Mouse (Mus musculus) heart, postnatal 14 days (tissue): ENCODE measurements around the gene Ampd2. TPM values are rescaled to one million over a fixed set of nuclear protein-coding genes. Genes with fewer than 3 reads are reported as not detected.

Source experiments
- DNase-seq, 2 experiments: peaks; one replicate each; pipeline ENCODE4 v3.0.0; 2021 to 2022
- intact Hi-C: fragments of 180-260 bp; cut with DNase I; formaldehyde crosslinking; loops from one replicate; pipeline ENCODE4 v1.15.1; 2025
- total RNA-seq, 2 experiments: library from RNA; stranded (reverse); gene quantifications; 2 replicates each; pipeline ENCODE4 v1.2.3; 2021

The Ampd2 gene
- total RNA-seq, 2 experiments from 2014 or later, result 7.5 to 8.7 TPM

DNA sequence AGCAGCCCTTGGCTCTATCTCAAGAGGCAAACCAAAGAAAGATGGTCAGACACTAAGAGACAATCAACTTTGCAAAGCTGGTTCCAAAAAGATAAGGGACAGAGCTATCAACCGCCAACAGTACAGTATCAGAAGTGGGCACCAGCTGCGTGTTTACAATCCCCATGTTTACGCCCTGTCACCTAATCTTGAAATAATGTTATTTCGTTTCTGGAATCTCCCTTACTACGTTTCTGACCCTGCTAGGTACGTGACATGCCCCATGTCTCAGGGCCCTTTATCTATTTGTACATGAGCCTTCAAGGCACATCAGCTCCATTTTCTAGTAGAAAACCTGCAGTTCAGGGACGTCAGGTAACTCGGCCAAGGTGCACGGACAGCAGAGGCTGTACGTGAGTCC, 10.3 kb upstream of the Ampd2 start:
- DNase-seq, result no peak
- intact Hi-C loops, result no loop called here

DNA sequence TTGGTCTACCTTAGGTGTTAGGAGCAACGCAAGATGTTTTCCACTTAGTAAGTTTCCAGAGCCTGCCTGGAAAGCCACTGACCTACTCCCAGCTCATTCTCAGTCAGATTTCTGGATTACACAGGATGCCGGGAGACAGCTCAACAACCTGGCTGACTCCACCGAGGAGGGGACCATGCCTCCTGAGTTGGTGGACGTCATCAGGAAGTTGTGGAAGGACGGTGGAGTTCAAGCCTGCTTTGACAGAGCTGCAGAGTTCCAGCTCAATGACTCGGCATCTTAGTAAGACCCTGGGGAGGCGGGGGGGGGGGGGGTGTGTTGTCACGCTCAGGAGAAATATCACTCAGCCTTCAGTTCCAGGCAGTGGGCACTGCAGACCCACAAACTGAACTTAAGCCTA, 9.8 kb upstream of the Ampd2 start:
- intact Hi-C loops, result no loop called here
- no peak for DNase-seq

DNA sequence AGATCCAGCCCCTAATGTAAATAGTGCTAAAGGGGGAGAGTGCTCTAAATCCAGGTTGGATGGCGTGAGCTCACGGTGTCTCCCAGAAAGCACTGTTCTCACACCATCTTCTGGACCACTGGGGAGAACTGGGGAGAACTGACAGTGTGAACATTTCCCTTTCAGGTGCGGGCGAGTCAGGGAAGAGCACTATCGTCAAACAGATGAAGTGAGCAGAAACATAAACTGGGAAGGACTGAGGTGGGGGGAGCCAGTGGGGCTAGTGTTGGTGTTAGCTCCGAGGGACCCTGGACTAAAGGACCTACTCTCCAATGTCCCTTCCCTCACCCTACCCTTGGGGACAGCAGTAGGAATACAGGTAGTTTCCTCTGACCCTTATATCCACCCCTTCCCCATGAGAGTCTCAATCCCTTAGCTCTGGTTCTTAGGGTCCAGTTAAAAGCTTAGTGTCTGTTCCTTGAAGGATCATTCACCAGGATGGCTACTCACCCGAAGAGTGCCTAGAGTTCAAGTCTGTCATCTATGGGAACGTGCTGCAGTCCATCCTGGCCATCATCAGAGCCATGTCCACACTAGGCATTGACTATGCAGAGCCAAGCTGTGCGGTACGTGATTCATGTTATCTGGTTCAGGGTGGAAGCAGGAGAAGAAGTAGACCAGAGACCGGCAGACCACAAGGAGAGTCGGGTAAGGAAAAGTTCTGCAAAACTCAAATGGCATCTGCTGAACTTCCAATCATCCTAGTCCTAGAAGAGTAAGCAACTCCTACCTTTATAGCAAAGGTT, 8.7 kb upstream of the Ampd2 start:
- no peak for DNase-seq
- intact Hi-C loops, result loop anchor here (5.0 kb wide), 1 partner anchor 37 kb away; no protein-coding TSS in a partner anchor

DNA sequence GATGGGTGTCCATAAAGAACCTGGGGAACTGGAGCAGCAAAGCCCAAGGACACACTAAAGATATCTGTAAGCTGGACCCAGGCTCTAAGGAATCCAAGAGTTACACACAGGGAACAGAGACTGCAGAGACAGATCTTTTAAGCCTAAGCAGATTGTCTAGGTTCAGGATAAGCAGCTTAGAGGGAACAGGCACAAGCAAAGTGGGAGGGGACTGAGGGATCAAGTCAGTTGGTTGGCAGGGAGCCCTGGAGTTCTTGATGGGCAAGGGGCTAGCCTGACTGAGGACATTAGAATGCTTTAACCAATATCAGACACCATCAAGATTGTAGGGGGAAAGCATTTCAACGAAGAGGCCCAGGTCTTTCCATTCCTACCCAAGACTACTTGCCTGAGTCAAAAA, 7.7 kb upstream of the Ampd2 start:
- DNase-seq, result no peak
- intact Hi-C loops, result loop anchor here (5.0 kb wide), 1 partner anchor 38 kb away; no protein-coding TSS in a partner anchor

DNA sequence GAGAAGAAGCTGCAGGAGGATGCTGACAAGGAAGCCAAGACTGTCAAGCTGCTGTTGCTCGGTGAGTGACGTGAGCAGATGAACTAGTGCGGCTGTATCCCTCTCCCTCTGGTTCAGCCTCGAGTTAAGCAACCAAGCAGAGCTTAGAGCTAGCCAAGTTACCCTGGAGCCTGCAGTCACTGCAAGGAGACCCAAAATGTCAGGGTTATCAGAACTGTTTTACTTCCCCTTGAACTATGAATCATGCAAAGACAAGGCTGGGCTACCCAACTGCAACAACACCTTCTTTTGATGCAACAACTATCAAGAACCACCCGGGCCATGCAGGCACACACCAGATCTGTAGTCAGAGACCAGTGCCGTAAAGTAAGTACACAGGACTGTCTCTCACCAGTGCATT, 6.9 kb upstream of the Ampd2 start:
- intact Hi-C loops, result loop anchor here (5.0 kb wide), 1 partner anchor 39 kb away; no protein-coding TSS in a partner anchor
- DNase-seq, result no peak

DNA sequence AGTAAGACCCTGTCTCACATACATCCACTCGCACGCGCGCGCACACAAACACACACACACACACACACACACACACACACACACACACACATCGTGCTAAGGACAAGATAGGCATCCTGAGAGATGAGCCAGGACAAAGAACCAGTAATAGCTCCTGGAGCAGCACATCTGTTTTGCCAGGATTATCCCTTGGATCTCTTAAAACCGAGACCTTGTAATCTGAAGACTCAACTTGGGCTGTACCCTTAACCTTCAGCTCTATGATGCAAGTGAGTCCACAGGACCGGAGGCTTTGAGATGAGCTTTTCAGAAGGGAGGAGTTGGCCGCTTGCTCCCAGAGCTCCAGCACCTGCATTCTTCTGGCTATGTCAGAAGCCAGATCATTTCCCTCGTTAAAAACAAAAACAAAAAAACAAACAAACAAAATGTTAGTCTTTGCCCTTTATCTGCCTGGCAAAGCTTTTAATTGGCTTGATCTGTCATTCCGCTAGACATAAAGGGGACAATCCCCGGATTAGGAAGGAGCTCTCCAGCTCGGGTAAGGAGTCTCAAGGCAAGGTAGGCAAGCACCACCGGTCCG, 6.2 kb upstream of the Ampd2 start, which contains the start of gene Gnat2:
Gene Gnat2 (plus strand): TSS at position 254 of the 580 bp plus-strand sequence.
- DNase-seq, result no peak
- intact Hi-C loops, result loop anchor here (5.0 kb wide), 1 partner anchor 40 kb away; no protein-coding TSS in a partner anchor

DNA sequence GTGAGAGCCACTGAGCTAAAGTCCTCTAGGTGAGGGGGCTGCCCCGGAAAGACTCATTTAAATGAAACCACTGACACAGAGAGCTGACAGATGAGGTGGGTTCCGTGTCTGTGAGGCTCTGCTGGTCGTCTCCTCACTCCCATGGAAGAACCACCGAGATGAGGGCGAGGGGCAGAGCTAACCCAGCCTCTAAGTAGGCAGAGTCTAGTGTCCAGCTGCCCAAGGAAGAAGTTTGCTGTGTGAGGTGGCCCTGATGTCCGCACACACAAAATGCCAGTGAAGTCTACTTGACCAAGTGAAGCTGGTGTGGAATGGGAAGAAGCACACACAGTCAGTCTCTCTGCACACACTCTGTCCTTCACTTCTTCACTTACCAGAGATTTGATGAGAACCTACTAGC, 5.6 kb upstream of the Ampd2 start:
- no peak for DNase-seq
- intact Hi-C loops, result loop anchor here (5.0 kb wide), 1 partner anchor 40 kb away; no protein-coding TSS in a partner anchor

DNA sequence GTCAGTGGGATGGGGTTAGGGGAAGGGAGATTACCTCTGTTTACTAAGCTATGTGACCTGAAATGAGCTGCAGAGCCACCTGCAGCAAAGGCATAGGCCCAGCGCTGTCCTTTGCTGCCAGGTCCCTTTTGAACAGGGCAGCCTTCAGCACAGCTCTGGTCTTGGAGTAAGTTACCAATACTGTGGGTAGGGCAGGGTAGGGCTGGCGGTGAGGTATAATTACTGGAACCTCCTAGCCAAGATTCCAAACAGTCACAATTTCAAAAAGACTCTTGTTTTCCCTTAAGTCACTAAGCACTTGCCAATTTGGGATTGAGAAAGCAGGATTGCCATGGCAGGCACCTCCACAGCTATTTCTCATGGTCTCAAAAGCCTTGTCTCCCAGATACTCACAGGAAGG, 4.1 kb upstream of the Ampd2 start:
- intact Hi-C loops, result loop anchor here (5.0 kb wide), 1 partner anchor 42 kb away; no protein-coding TSS in a partner anchor
- DNase-seq, result no peak

DNA sequence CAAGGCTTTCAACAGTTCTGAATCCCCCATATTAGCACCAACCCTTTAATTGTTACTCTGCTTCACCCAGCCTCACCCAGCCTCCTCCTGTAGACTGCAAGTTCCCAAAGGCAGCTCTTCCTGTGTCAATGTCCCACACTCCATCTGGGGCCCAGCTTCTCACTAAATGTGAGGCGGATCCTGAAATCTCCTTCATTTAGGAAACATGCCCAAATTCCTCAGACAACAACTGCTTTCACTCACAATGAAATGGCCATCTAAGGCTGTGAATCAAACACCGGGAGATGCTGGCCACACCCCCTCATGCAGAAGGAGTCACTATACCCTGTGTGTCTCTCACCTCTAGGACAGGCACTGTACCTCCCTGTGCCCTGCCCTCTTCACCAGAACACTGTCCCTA, 3.5 kb upstream of the Ampd2 start:
- no peak for DNase-seq
- intact Hi-C loops, result loop anchor here (5.0 kb wide), 1 partner anchor 42 kb away; no protein-coding TSS in a partner anchor

DNA sequence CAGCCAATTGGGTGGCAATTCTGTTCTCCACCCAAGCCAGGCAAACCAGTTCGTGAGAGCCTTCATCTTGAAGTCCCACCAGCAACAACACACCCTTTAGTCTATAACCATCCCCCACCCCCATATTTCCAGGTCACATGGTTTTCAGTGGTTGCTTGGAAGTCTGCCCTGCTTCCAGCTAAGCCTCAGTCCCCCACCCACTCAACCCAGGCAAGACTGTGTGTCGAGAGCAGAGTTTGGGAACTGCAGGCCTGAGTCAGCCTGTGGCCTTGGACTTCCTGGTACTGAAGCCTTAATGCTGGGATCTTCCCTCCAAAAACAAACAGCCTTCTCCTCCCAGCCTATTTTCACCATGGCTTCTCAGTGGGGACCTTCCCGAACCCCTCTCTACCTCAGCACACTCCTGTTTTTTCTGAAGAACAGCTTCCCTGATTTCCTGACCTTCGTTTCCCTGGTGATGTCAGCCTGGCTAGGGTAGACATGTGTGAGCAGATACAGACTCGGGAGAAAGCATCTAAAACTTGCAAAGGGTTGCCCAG, 2.5 kb upstream of the Ampd2 start:
- intact Hi-C loops, result no loop called here

DNA sequence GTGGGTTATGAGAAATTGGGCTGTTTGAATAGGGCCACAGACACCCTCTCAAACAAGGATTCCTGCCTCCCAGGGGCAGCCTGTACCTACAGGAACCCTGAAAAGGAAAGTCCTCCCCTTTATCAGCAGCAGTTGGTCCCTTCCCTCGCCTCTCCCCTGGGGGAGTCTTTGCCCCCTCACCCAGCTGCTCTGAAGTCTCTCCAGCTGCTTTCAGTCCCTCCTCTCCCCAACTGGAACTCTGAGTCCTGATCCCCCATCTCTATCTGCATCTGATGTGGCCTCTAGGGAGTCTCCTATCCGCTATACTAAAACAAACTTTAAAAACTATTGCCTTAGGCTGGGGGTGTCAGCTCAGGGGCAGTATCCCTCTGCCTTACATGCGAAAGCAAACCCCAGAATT, 878 bp upstream of the Ampd2 start:
- no peak for DNase-seq
- intact Hi-C loops, result no loop called here

More for the DNA sequence above, 2.5 kb upstream of the Ampd2 start:
- no peak for DNase-seq

DNA sequence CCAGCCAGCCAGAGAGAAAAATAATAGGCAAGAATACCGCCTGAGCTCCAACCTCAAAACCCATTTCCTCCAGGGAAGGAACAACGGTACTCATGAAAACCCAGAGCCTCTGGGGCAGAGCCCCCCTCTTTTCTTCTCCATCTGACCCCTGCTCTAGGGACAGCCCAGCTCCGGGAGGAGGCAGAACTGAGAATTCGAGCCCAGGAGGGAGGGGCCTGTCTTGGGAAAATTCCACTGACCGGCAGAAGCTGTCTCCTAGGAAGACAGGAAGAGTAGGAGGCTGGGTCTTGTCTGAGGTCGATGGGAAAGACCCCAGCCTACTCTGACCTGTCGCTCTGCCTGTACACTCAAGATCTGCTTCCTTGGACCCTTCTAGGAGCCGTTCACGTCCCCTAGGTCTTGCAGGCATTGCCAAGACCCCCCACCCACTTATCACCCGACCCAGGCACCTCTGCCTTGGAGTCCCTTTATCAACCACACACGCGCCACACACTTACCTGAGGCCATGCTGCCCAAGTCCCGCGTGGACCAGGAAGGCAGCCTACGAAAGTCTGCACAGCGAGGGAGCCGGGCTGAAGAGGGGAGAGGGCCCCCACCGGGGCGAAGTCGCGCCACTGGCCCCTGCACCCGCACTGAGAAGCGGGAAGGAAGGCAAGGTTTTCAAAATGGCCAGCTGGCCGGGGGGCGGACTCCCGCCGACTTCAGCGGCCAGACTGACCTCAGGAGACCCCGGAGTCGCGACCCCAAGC, 556 bp downstream of the Ampd2 start:
- DNase-seq, result peak; percentile 78 to 86
- intact Hi-C loops, result no loop called here

DNA sequence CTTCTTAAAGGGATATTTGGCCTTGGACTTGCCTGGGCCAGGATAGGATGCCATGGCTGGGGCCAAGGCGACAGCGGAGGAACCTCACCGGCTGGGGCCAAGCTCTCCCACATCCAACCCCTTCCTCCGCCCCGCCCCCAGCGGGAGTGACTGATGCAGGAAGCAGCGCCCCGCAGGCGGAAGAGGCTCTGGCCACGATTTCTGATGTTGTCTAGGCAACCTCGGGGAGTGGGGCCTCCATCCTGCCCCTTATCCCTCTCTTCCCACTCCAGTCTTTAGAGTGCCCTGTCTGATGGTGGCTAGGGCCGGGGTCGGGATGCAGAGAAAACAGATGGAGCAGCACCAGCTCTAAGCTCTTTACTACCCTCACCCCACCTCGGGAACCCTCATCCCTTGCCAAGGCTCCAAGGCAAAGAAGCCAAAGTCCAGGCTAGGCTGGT, 1.1 kb downstream of the Ampd2 start:
- intact Hi-C loops, result no loop called here
- DNase-seq, result peak; percentile 95

DNA sequence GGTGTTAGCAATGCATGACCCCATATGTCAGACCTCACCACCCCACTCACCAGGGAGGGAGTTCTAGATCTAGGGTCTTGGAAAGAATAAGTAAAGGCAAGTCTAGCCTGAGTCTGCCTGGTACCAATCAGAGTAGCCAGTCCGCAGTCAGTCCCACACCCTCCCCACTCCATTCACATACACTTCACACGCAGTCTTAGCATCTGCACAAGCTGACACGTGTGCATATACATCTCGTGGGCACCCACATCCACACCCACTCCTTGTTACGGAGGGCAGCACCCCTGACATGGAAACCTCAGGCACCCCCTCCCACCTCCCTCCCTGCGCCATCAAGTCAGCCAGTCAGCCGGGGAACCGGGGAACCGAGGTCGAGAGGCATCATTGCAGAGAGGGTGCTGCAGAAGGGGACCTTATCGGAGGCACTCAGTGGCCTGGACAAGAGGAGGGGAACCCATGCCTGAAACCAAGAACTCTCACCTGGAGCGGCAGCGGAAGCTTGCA, 1.6 kb downstream of the Ampd2 start:
- no peak for DNase-seq
- intact Hi-C loops, result loop anchor here (5.0 kb wide), 1 partner anchor 117 kb away; the partner anchor contains the start of gene Cyb561d1

DNA sequence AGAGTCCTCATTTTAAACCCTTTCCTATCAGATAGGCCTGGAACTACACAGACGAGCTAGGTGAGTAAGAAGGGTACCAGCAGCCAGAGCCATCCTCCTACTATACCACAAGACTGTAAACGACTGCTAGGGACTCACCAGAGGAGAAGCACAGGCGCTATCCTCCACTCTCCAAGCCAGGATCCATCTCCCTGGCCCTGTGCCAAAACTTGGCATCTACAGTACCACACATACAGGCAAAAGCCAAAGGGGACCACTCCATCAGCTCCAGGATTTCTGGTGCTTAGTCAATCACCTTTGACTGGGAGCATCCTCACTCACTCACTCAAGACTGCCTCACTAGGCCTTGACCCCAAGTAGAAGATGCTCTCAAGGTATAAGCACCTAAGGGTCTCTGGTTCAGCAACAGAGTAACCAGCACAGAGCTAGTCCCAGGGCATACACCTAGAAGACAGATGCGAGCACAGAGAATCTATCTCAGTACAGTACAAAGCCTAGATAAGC, 2.5 kb downstream of the Ampd2 start:
- no peak for DNase-seq
- intact Hi-C loops, result loop anchor here (5.0 kb wide), 1 partner anchor 118 kb away; the partner anchor contains the start of gene Cyb561d1

DNA sequence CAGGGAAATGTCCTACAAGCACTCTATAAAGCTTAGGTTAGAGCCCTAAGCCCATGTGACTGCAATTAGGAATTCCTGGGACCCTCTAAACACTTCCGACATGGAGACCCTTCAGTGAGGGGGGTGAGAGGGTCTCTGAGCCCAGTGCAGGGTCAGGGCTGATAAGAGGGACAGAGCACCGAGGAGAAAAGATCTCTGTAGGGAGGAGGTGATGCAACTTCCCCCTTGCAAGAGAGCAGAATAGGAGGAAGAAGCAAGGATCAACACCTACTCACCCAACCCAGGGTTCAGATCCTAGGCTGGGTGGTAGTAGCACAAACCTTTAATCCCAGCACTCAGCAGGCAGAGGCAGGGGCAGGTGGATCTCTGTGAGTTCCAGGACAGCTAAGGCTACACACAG, 3.3 kb downstream of the Ampd2 start:
- intact Hi-C loops, result loop anchor here (5.0 kb wide), 1 partner anchor 119 kb away; the partner anchor contains the start of gene Cyb561d1
- DNase-seq, result no peak

DNA sequence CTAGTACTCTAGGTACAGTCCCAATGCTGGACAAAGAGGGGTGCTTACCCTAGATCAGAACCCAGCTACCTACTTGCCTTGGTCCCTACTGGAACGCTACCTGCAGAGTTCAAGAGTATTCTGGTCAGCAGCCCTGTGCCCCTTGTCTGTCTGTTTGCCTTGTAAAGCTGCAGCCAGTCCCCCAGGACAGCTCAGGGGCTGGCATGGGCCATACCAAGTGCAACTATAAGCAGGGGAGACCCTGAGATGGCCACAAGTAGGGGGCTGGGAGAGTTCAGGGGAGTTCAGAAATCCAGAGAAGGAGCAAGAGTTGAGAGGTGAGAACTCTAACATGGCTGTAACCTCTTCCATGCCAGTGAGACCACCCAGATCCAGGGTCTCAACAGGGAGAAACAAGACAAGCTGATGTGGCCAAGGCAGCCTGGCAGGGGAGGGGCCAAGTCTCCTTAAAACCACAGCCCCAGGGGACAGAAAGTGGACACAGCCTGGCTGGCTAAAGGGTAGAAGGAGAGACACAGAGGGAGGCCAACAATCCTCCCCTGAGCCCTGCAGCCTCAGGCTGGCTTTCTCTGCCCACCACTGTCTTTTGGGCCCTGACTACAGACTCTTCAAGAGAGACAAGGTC, 4.1 kb downstream of the Ampd2 start:
- no peak for DNase-seq
- intact Hi-C loops, result loop anchor here (5.0 kb wide), 1 partner anchor 120 kb away; the partner anchor contains the start of gene Cyb561d1

DNA sequence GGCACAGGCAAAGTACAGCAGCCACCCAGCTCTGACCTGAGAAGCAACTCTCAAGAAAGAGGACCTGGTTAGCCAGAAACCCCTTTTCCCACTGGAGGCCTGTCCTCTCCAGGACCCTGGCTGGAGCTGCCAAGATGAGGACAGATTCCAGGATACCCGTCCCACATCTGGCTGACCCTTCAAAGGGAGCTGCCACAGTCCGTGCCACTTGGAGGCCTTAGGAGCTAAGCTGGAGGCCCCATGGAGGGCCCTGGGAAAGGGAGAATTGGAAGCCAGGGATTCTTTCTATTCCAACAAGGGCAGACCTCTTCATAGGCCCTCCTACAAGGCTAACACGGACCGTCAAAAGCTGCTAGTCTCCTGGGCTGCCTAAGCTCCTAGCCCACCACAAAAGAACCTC, 4.8 kb downstream of the Ampd2 start:
- no peak for DNase-seq
- intact Hi-C loops, result loop anchor here (5.0 kb wide), 1 partner anchor 121 kb away; the partner anchor contains the start of gene Cyb561d1

DNA sequence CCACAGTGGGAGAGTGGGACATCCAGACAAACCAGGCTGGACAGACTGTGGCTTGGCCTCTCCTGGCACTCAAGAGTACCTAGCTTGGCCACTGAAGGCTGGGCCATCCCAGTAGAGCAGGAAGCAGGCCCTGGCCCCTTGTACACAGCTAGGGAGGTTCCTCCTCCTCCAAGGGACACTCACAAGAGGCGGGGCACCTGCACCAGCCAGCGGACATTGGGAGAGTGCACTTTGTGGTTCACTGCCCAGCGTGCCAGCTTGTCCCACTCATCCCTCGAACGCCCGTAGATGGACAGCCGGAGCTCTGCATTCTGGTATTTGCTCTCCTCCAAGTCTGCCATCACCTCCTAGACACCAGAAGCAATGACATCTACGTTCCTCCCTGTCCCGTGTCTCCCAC, 9.6 kb downstream of the Ampd2 start:
- intact Hi-C loops, result no loop called here
- DNase-seq, result no peak
